In the genomic region with DNA sequence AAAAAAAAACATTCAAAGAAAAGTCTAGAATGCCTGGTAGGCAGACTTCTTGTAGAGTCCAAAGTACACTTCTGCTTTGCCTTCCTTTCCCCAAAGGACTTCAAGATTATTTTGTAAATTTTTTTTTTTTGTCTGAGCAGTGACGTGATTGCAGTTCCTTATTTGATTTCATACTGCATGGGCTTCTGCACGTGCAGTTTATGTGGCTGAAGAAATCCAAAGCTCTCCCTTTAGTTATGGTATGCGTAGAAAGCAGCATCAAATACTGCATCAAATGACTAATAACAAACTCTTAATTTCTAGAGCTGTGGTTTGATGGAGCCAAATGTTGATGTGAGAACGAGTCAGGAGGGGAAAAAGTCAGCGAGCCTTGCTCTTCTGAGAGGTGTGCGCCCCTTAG, we compare ENCODE assay signal across 8 mouse cellular contexts. TPM values are rescaled to one million over a fixed set of nuclear protein-coding genes. Genes with fewer than 3 reads are reported as not detected.
DNase-seq lines count a peak whose midpoint lies in the region; ATAC-seq and TF ChIP-seq lines count a peak whose summit lies in the region.

No protein-coding gene starts in this region.

- H3K4me2 ChIP-seq in heart, embryonic 16.5 days (ENCODE audit: low read depth, low read length): peak overlapping the region; percentile 68

- peak overlapping the region; percentile 4; the same call in 1 of the 2 replicates for H3K9ac ChIP-seq in MEL (ENCODE audit: control insufficient read depth, low read depth, low read length, poor library complexity, severe bottlenecking)
- H3K9ac ChIP-seq in heart, embryonic 16.5 days (ENCODE audit: low read length): peak overlapping the region; percentile 55

- no peak for TF ChIP-seq POLR2A in MEL (IDR thresholded peaks at IDR 0.05; ENCODE audit: control insufficient read depth in 1 of 2, insufficient read depth in 1 of 2, low read depth in 1 of 2, low read length in 2 of 2, poor library complexity in 1 of 2)

- WGBS in heart, embryonic 16.5 days: 32% methylated on average over 6 of the region's 6 CpGs
- WGBS in macrophage (ENCODE audit: missing documents): 7% methylated on average over 6 of the region's 6 CpGs

- ATAC-seq in heart, embryonic 16.5 days (replicated peaks; ENCODE audit: extremely low read depth, insufficient read depth, low FRiP score): no peak

- TF ChIP-seq CTCF in MEL (IDR thresholded peaks at IDR 0.05 in 2 of 3, conservative IDR thresholded peaks at IDR 0.05 in 1 of 3; ENCODE audit: control insufficient read depth in 1 of 3, insufficient read depth in 1 of 3, low read depth in 2 of 3, low read length in 3 of 3, poor library complexity in 1 of 3, severe bottlenecking in 1 of 3): no peak

- H3K4me3 ChIP-seq in MEL (ENCODE audit: control insufficient read depth in 1 of 2, insufficient read depth in 1 of 2, low read depth in 2 of 2, low read length in 2 of 2): peak overlapping the region; percentile 22 to 94
- peak overlapping the region; percentile 41 for H3K4me3 ChIP-seq in heart, embryonic 16.5 days (ENCODE audit: low read length)
- peak overlapping the region; percentile 72; the same call in 1 of the 2 replicates for H3K4me3 ChIP-seq in macrophage (ENCODE audit: inconsistent target)

- TF ChIP-seq RAD21 in MEL (IDR thresholded peaks at IDR 0.05; ENCODE audit: low read depth, low read length): no peak

- no peaks in the 10 kb centered on the region for H3K9me3 ChIP-seq in MEL (replicated peaks; ENCODE audit: insufficient read depth, low read length)
- H3K9me3 ChIP-seq in heart, embryonic 16.5 days (replicated peaks; ENCODE audit: control insufficient read depth, low read length): no peaks in the 10 kb centered on the region

- intact Hi-C loops in gastrocnemius, postnatal 36 days (cut with DNase I): no loop called here

- peak; percentile 12 for DNase-seq in gastrocnemius, adult 18-20 months (ENCODE audit: low spot score)
- DNase-seq in gastrocnemius, postnatal 36 days: no peak
- DNase-seq in MEL (ENCODE audit: low read depth, low spot score): peak; percentile 69
- DNase-seq in cerebellum, adult 9-10 months: no peak
- no peak for DNase-seq in frontal cortex, postnatal 14 days (ENCODE audit: low spot score in 2 of 2)
- DNase-seq in urinary bladder, postnatal 14 days (ENCODE audit: low spot score): no peak

- H3K36me3 ChIP-seq in MEL (ENCODE audit: control insufficient read depth in 1 of 2, insufficient read depth in 2 of 2, low read length in 2 of 2) (peaks cover 6 to 32% of the 10 kb centered on the region in 2 experiments; a peak in 3 of 4 replicates), macrophage (ENCODE audit: inconsistent target) (no peaks in the 10 kb centered on the region)
- no peaks in the 10 kb centered on the region for H3K36me3 ChIP-seq in heart, embryonic 16.5 days (ENCODE audit: control insufficient read depth, insufficient read depth)

- TF ChIP-seq EP300 in MEL (IDR thresholded peaks at IDR 0.05; ENCODE audit: low read depth in 1 of 2, low read length in 2 of 2): 0 out of 4 replicates have a peak, but pooled peaks have one; percentile 4 to 46

- H3K4me1 ChIP-seq in MEL (ENCODE audit: control insufficient read depth in 1 of 2, insufficient read depth in 2 of 2, low read length in 2 of 2): peaks cover 8 to 12% of the 10 kb centered on the region in 2 experiments; a peak in 3 of 4 replicates
- peaks cover 21% of the 10 kb centered on the region for H3K4me1 ChIP-seq in heart, embryonic 16.5 days (ENCODE audit: control insufficient read depth, insufficient read depth, low read length)

- H3K79me2 ChIP-seq in MEL (ENCODE audit: control insufficient read depth, insufficient read depth, low read length, poor library complexity): peaks cover 56% of the 10 kb centered on the region
- H3K79me2 ChIP-seq in macrophage (ENCODE audit: inconsistent target): peaks cover 75% of the 10 kb centered on the region

- no peaks in the 10 kb centered on the region for H3K27me3 ChIP-seq in MEL (ENCODE audit: control insufficient read depth in 1 of 2, insufficient read depth in 2 of 2, low read length in 2 of 2)
- no peaks in the 10 kb centered on the region for H3K27me3 ChIP-seq in heart, embryonic 16.5 days (ENCODE audit: control insufficient read depth, insufficient read depth, low read length)

- H3K27ac ChIP-seq in MEL (ENCODE audit: control insufficient read depth, low read depth, low read length) (no peak overlapping the region), macrophage (peak overlapping the region; percentile 51)
- no peak overlapping the region for H3K27ac ChIP-seq in heart, embryonic 16.5 days (ENCODE audit: low read length)

TF ChIP-seq in MEL, 35 proteins besides CTCF, POLR2A, EP300 and RAD21:
- TF ChIP-seq GATA1 (IDR thresholded peaks at IDR 0.05; ENCODE audit: low read depth, low read length) (no peak), MYB (IDR thresholded peaks at IDR 0.05; ENCODE audit: low read depth, low read length) (no peak), ZMIZ1 (IDR thresholded peaks at IDR 0.05; ENCODE audit: low read depth, low read length) (no peak), ZNF384 (IDR thresholded peaks at IDR 0.05; ENCODE audit: low read depth, low read length) (peak; percentile 97), BHLHE40 (IDR thresholded peaks at IDR 0.05; ENCODE audit: borderline replicate concordance, low read depth, low read length) (peak; percentile 99), MYC (IDR thresholded peaks at IDR 0.05; ENCODE audit: low read depth, low read length) (peak; percentile 89), POLR2AphosphoS2 (IDR thresholded peaks at IDR 0.05; ENCODE audit: low read length) (no peak), RCOR1 (IDR thresholded peaks at IDR 0.05; ENCODE audit: low read depth, low read length) (peak; percentile 92), HCFC1 (IDR thresholded peaks at IDR 0.05; ENCODE audit: low read depth, low read length) (no peak), SIN3A (IDR thresholded peaks at IDR 0.05; ENCODE audit: low read length) (peak; percentile 90), MAZ (IDR thresholded peaks at IDR 0.05; ENCODE audit: low read depth, low read length) (no peak), GABPA (IDR thresholded peaks at IDR 0.05; ENCODE audit: low read depth, low read length) (no peak), USF2 (IDR thresholded peaks at IDR 0.05; ENCODE audit: borderline replicate concordance in 1 of 2, insufficient read depth in 1 of 2, low read depth in 1 of 2, low read length in 2 of 2) (no peak), TCF12 (IDR thresholded peaks at IDR 0.05; ENCODE audit: low read depth, low read length) (no peak), MAX (IDR thresholded peaks at IDR 0.05; ENCODE audit: low read length) (peak; percentile 67; the same call in 1 of the 2 replicates), MXI1 (IDR thresholded peaks at IDR 0.05; ENCODE audit: low read depth, low read length) (peak; percentile 93), NELFE (IDR thresholded peaks at IDR 0.05; ENCODE audit: low read depth, low read length) (no peak), ETS1 (IDR thresholded peaks at IDR 0.05; ENCODE audit: low read depth, low read length) (peak; percentile 80; the same call in 1 of the 2 replicates)

RNA-seq across cellular contexts. Expression of a gene that starts 3.2 kb away (rescaled TPM):
- 10 to 100 TPM; 28.4 to 32.2 TPM for total RNA-seq in gastrocnemius, adult 18-20 months (2021)
- 10 to 100 TPM; 31.3 to 32.0 TPM for total RNA-seq in gastrocnemius, postnatal 36 days (2021)
- 35.3 and 35.8 TPM in 2 replicates for total RNA-seq in MEL (2012; rRNA removed)
- polyA plus RNA-seq in MEL (2012; ENCODE audit: insufficient read depth in 1 of 2, insufficient read length in 2 of 2, low read depth in 1 of 2, low replicate concordance in 2 of 2, missing spikeins in 1 of 2) (100 to 1,000 TPM in 1 of 2 experiments, 10 to 100 TPM in 1; 22.7 to 104 TPM), macrophage (2018) (29.6 to 30.5 TPM (median 30.4 TPM) in 3 replicates)
- 4.7 and 5.1 TPM in 2 replicates for polyA plus RNA-seq in heart, embryonic 16.5 days (2015; fragmentation: Nextera tagmentation; extraction: Ambion mirVana)
- 100 to 1,000 TPM in 15 of 26 experiments, 10 to 100 TPM in 11; 39.0 to 148 (median 112) TPM for total RNA-seq in macrophage (2018; cell fraction: chromatin; rRNA removed)
- 10 to 100 TPM; 42.6 to 69.1 (median 60.0) TPM for total RNA-seq in macrophage (2018; cell fraction: cytosol; rRNA removed)
- 100 to 1,000 TPM in 9 of 26 experiments, 10 to 100 TPM in 17; 42.5 to 152 (median 84.4) TPM for total RNA-seq in macrophage (2018; cell fraction: nucleus; rRNA removed)

RNA-seq across cellular contexts. Expression of a gene that starts 20.9 kb away (rescaled TPM):
- total RNA-seq in gastrocnemius, adult 18-20 months (2021): 10 to 100 TPM; 54.6 to 58.7 TPM
- total RNA-seq in gastrocnemius, postnatal 36 days (2021): 10 to 100 TPM; 50.7 to 53.3 TPM
- total RNA-seq in MEL (2012; rRNA removed): 45.6 and 48.4 TPM in 2 replicates
- polyA plus RNA-seq in MEL (2012; ENCODE audit: insufficient read depth in 1 of 2, insufficient read length in 2 of 2, low read depth in 1 of 2, low replicate concordance in 2 of 2, missing spikeins in 1 of 2) (10 to 100 TPM in 1 of 2 experiments, not detected in 1; 35.8 TPM), macrophage (2018) (49.6 to 65.6 TPM (median 57.5 TPM) in 3 replicates)
- 62.1 and 64.7 TPM in 2 replicates for polyA plus RNA-seq in heart, embryonic 16.5 days (2015; fragmentation: Nextera tagmentation; extraction: Ambion mirVana)
- total RNA-seq in macrophage (2018; cell fraction: chromatin; rRNA removed): 100 to 1,000 TPM in 1 of 26 experiments, 10 to 100 TPM in 25; 25.3 to 161 (median 56.5) TPM
- 10 to 100 TPM; 52.6 to 75.1 (median 61.2) TPM for total RNA-seq in macrophage (2018; cell fraction: cytosol; rRNA removed)
- 100 to 1,000 TPM in 12 of 26 experiments, 10 to 100 TPM in 14; 50.2 to 195 (median 95.8) TPM for total RNA-seq in macrophage (2018; cell fraction: nucleus; rRNA removed)

Comparison
In these comparisons a context has a peak if more than half of its experiments do, and no peak if none do; other contexts are left out.
1. DNase-seq: peak in gastrocnemius, adult 18-20 months (single experiment) and MEL (single experiment); none in gastrocnemius, postnatal 36 days (0 of 2), cerebellum, adult 9-10 months (single experiment), frontal cortex, postnatal 14 days (0 of 2) and urinary bladder, postnatal 14 days (single experiment).
2. Peak in every context shown above with its lines, with median percentiles within 50 percentile points of each other: H3K4me3 ChIP-seq.